Mouse (Mus musculus): ENCODE measurements around the gene Frzb. TPM values are rescaled to one million over a fixed set of nuclear protein-coding genes. Genes with fewer than 3 reads are reported as not detected.
"Not testable (repeated sequence)": the region's sequence is repeated elsewhere in the genome, so short reads cannot be mapped to it uniquely, and the experiment has no call there.

The Frzb gene
- 0.63 and 1.3 TPM in 2 replicates for polyA plus RNA-seq (2012; rRNA removed)

GRCm38 (mm10) chr2:80447291-80447791 is at the start of gene Frzb:
Gene Frzb, minus strand, starts transcription at chr2:80447625.
- DNase-seq (ENCODE audit: low read depth, low spot score): no peak
- WGBS: under 1% methylated on average over 32 of the region's 33 CpGs

GRCm38 (mm10) chr2:80495304-80495703 is 47.9 kb upstream of the Frzb start:
- WGBS: 69% methylated on average over 7 of the region's 7 CpGs
- DNase-seq (ENCODE audit: low read depth, low spot score): not testable (repeated sequence)

- 71% methylated on average over 5 of the region's 5 CpGs for WGBS
- no peak for DNase-seq (ENCODE audit: low read depth, low spot score)
Measured at GRCm38 (mm10) chr2:80486851-80487250, 39.4 kb upstream of the Frzb start.

- WGBS: 92% methylated on average over 5 of the region's 5 CpGs
- no peak for DNase-seq (ENCODE audit: low read depth, low spot score)
Measured at GRCm38 (mm10) chr2:80484951-80485350, 37.5 kb upstream of the Frzb start.

GRCm38 (mm10) chr2:80475831-80476230 is 28.4 kb upstream of the Frzb start:
- DNase-seq (ENCODE audit: low read depth, low spot score): no peak
- WGBS: 36% methylated on average over 1 of the region's 1 CpGs

GRCm38 (mm10) chr2:80474247-80474796 is 26.9 kb upstream of the Frzb start:
- DNase-seq (ENCODE audit: low read depth, low spot score): no peak
- WGBS: 35% methylated on average over 5 of the region's 5 CpGs

- WGBS: 68% methylated on average over 16 of the region's 16 CpGs
- no peak for DNase-seq (ENCODE audit: low read depth, low spot score)
Measured at GRCm38 (mm10) chr2:80465991-80466821, 18.8 kb upstream of the Frzb start.

- DNase-seq (ENCODE audit: low read depth, low spot score): no peak
- 76% methylated on average over 8 of the region's 8 CpGs for WGBS
Measured at GRCm38 (mm10) chr2:80461827-80462226, 14.4 kb upstream of the Frzb start.

- no peak for DNase-seq (ENCODE audit: low read depth, low spot score)
- 11% methylated on average over 12 of the region's 12 CpGs for WGBS
Measured at GRCm38 (mm10) chr2:80448231-80448630, 806 bp upstream of the Frzb start.

GRCm38 (mm10) chr2:80446308-80447151 is 895 bp downstream of the Frzb start:
- no peak for DNase-seq (ENCODE audit: low read depth, low spot score)
- WGBS: 2% methylated on average over 54 of the region's 54 CpGs

GRCm38 (mm10) chr2:80445926-80446307 is 1.5 kb downstream of the Frzb start:
- no peak for DNase-seq (ENCODE audit: low read depth, low spot score)
- WGBS: 28% methylated on average over 10 of the region's 10 CpGs

- no peak for DNase-seq (ENCODE audit: low read depth, low spot score)
- 74% methylated on average over 10 of the region's 10 CpGs for WGBS
Measured at GRCm38 (mm10) chr2:80445491-80445890, 1.9 kb downstream of the Frzb start.

GRCm38 (mm10) chr2:80444418-80445365 is 2.7 kb downstream of the Frzb start:
- DNase-seq (ENCODE audit: low read depth, low spot score): no peak
- WGBS: 73% methylated on average over 14 of the region's 14 CpGs

- WGBS: 91% methylated on average over 2 of the region's 2 CpGs
- DNase-seq (ENCODE audit: low read depth, low spot score): no peak
Measured at GRCm38 (mm10) chr2:80443962-80444361, 3.5 kb downstream of the Frzb start.

- DNase-seq (ENCODE audit: low read depth, low spot score): no peak
Measured at GRCm38 (mm10) chr2:80441386-80441785, 6.0 kb downstream of the Frzb start.

GRCm38 (mm10) chr2:80438854-80439253 is 8.6 kb downstream of the Frzb start:
- no peak for DNase-seq (ENCODE audit: low read depth, low spot score)
- WGBS: 81% methylated on average over 3 of the region's 3 CpGs

More at GRCm38 (mm10) chr2:80441386-80441785, 6.0 kb downstream of the Frzb start:
- 87% methylated on average over 3 of the region's 3 CpGs for WGBS

- 55% methylated on average over 2 of the region's 2 CpGs for WGBS
- DNase-seq (ENCODE audit: low read depth, low spot score): no peak
Measured at GRCm38 (mm10) chr2:80437401-80437800, 10.0 kb downstream of the Frzb start.

GRCm38 (mm10) chr2:80434783-80435572 is 12.4 kb downstream of the Frzb start:
- no peak for DNase-seq (ENCODE audit: low read depth, low spot score)
- 40% methylated on average over 11 of the region's 11 CpGs for WGBS

All from large intestine, adult 2 months (tissue).